Mouse (Mus musculus) heart, embryonic 14.5 days (tissue): ENCODE results near the gene Kcna6. TPM values are rescaled to one million over a fixed set of nuclear protein-coding genes. Genes with fewer than 3 reads are reported as not detected.

Experiments
- polyA plus RNA-seq: library from polyadenylated mRNA; unstranded; fragments of >200 nt; fragmentation: Nextera tagmentation; extraction: Ambion mirVana; gene quantifications from 2 replicates; pipeline ENCODE4 v1.2.1, GENCODE M21; 2014

The Kcna6 gene
- polyA plus RNA-seq, 1 experiment from 2014 or later, result 1.0 TPM

Other genes with a start within 250 kb of the Kcna6 start
- 7.6 TPM in 2 replicates for gene Kcna5, start 205.3 kb downstream of the Kcna6 start, polyA plus RNA-seq
- gene Kcna1, start 94.3 kb downstream of the Kcna6 start, polyA plus RNA-seq, result 0.09 TPM in 1 of 2 replicates, not detected in the other
- 394 and 409 TPM in 2 replicates for gene Ndufa9, start 108.5 kb upstream of the Kcna6 start, polyA plus RNA-seq
- not detected in 2 replicates for gene Akap3, start 112.4 kb upstream of the Kcna6 start, polyA plus RNA-seq
- not detected in 2 replicates for gene Dyrk4, start 181.2 kb upstream of the Kcna6 start, polyA plus RNA-seq
- 28.7 and 32.6 TPM in 2 replicates for gene Rad51ap1, start 198.9 kb upstream of the Kcna6 start, polyA plus RNA-seq
- gene D6Wsu163e, start 199.3 kb upstream of the Kcna6 start, polyA plus RNA-seq, result 13.8 and 16.0 TPM in 2 replicates